In the genomic region with DNA sequence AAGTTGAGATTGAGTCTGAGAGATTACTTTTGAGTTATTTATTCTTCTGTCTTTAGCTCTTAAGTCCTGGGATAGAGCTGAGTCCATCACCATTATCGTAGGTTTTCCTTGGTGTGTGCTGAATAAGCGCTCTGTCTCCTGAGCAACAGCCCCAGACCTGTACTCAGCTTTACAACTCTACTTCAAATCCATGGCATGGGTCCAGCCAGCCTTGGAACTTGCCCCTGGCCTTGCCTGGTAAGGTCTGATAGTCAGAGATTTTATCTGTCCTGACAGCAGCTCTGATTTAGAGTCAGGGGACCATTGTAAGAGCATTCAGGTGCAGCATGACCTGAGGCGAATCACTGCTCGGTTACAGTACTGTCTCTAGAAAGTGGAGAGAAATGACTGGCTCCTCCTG, we compare ENCODE assay signal across 13 mouse cellular contexts.
DNase-seq lines count a peak whose midpoint lies in the region; ATAC-seq lines count a peak whose summit lies in the region.
"Had no signal": no experiment of that assay in that cellular context is flagged by ENCODE, and none has a peak within 500 bp of the region (broad histone marks: within the 10 kb centered on the region; RNA-seq: fewer than 3 reads in every experiment).

No protein-coding gene starts in this region.

- H3K27me3 ChIP-seq in forebrain, embryonic 11.5 days (ENCODE audit: control insufficient read depth, insufficient read depth, low read length): no peaks in the 10 kb centered on the region
- H3K27me3 ChIP-seq in forebrain, embryonic 15.5 days: no peaks in the 10 kb centered on the region
- no peaks in the 10 kb centered on the region for H3K27me3 ChIP-seq in neural tube, embryonic 15.5 days (replicated peaks)
- H3K27me3 ChIP-seq: embryonic facial prominence, embryonic 15.5 days; hindbrain, embryonic 13.5 days; limb, embryonic 15.5 days; lung, embryonic 15.5 days had no signal

- ATAC-seq in forebrain, embryonic 11.5 days (replicated peaks; ENCODE audit: low FRiP score): no peak
- no peak for ATAC-seq in forebrain, embryonic 15.5 days (replicated peaks)
- ATAC-seq in neural tube, embryonic 15.5 days (ENCODE audit: low FRiP score): peak; percentile 25; the same call in 1 of the 2 replicates

- WGBS in forebrain, embryonic 11.5 days: 88% methylated on average over 4 of the region's 4 CpGs
- WGBS in forebrain, embryonic 15.5 days: 86% methylated on average over 4 of the region's 4 CpGs
- 66% methylated on average over 4 of the region's 4 CpGs for WGBS in neural tube, embryonic 15.5 days

- peak; percentile 33 for DNase-seq in forebrain, embryonic 11.5 days (ENCODE audit: low spot score)
- DNase-seq in neural tube, embryonic 10.5 days (ENCODE audit: extremely low spot score, low spot score): no peak
- peak; percentile 48 for DNase-seq in kidney, adult 18-20 months
- DNase-seq in kidney, postnatal 4 days: peak; percentile 28 to 38
- no peak for DNase-seq in frontal cortex, postnatal 10 days (ENCODE audit: low spot score in 2 of 2)
- DNase-seq: gastrocnemius, postnatal 25 days had no signal

- no peak overlapping the region for H3K4me3 ChIP-seq in forebrain, embryonic 11.5 days (ENCODE audit: low read depth, low read length)
- H3K4me3 ChIP-seq in forebrain, embryonic 15.5 days: no peak overlapping the region
- H3K4me3 ChIP-seq in neural tube, embryonic 15.5 days (replicated peaks): no peak overlapping the region
- H3K4me3 ChIP-seq: embryonic facial prominence, embryonic 15.5 days; hindbrain, embryonic 13.5 days; limb, embryonic 15.5 days; lung, embryonic 15.5 days had no signal

- no peaks in the 10 kb centered on the region for H3K4me1 ChIP-seq in forebrain, embryonic 11.5 days (replicated peaks; ENCODE audit: control insufficient read depth, insufficient read depth, low read length)
- H3K4me1 ChIP-seq in forebrain, embryonic 15.5 days: peaks cover 8% of the 10 kb centered on the region
- H3K4me1 ChIP-seq in neural tube, embryonic 15.5 days: peaks cover 19% of the 10 kb centered on the region
- H3K4me1 ChIP-seq: lung, embryonic 15.5 days had no signal

- no peaks in the 10 kb centered on the region for H3K9me3 ChIP-seq in forebrain, embryonic 11.5 days (ENCODE audit: control insufficient read depth, low read length)
- no peaks in the 10 kb centered on the region for H3K9me3 ChIP-seq in forebrain, embryonic 15.5 days
- no peaks in the 10 kb centered on the region for H3K9me3 ChIP-seq in neural tube, embryonic 15.5 days (replicated peaks)
- H3K9me3 ChIP-seq: embryonic facial prominence, embryonic 15.5 days; G1E; hindbrain, embryonic 13.5 days; limb, embryonic 15.5 days; lung, embryonic 15.5 days had no signal

- no peaks in the 10 kb centered on the region for H3K36me3 ChIP-seq in forebrain, embryonic 11.5 days (ENCODE audit: control insufficient read depth, insufficient read depth, low read length)
- no peaks in the 10 kb centered on the region for H3K36me3 ChIP-seq in forebrain, embryonic 15.5 days
- H3K36me3 ChIP-seq in neural tube, embryonic 15.5 days: no peaks in the 10 kb centered on the region
- H3K36me3 ChIP-seq: embryonic facial prominence, embryonic 15.5 days; G1E; hindbrain, embryonic 13.5 days; limb, embryonic 15.5 days; lung, embryonic 15.5 days had no signal

- H3K4me2 ChIP-seq in forebrain, embryonic 11.5 days (ENCODE audit: low read depth, low read length, severe bottlenecking): no peak overlapping the region
- H3K4me2 ChIP-seq in forebrain, embryonic 15.5 days (replicated peaks): no peak overlapping the region
- no peak overlapping the region for H3K4me2 ChIP-seq in neural tube, embryonic 15.5 days
- H3K4me2 ChIP-seq: embryonic facial prominence, embryonic 15.5 days; limb, embryonic 15.5 days; lung, embryonic 15.5 days had no signal

- no peak overlapping the region for H3K9ac ChIP-seq in forebrain, embryonic 11.5 days (ENCODE audit: low read length)
- no peak overlapping the region for H3K9ac ChIP-seq in forebrain, embryonic 15.5 days (replicated peaks)
- no peak overlapping the region for H3K9ac ChIP-seq in neural tube, embryonic 15.5 days (replicated peaks)
- H3K9ac ChIP-seq: embryonic facial prominence, embryonic 15.5 days; hindbrain, embryonic 13.5 days; limb, embryonic 15.5 days; lung, embryonic 15.5 days had no signal

- no peak overlapping the region for H3K27ac ChIP-seq in forebrain, embryonic 11.5 days (ENCODE audit: low read depth, low read length)
- no peak overlapping the region for H3K27ac ChIP-seq in forebrain, embryonic 15.5 days (replicated peaks)
- no peak overlapping the region for H3K27ac ChIP-seq in neural tube, embryonic 15.5 days (replicated peaks)
- H3K27ac ChIP-seq: embryonic facial prominence, embryonic 15.5 days; hindbrain, embryonic 13.5 days; limb, embryonic 15.5 days; lung, embryonic 15.5 days had no signal

Comparison
In these comparisons a context has a peak if more than half of its experiments do, and no peak if none do; other contexts are left out.
1. DNase-seq: peak in forebrain, embryonic 11.5 days (single experiment), kidney, adult 18-20 months (single experiment) and kidney, postnatal 4 days (2 of 2); none in neural tube, embryonic 10.5 days (single experiment) and frontal cortex, postnatal 10 days (0 of 2).